Mouse (Mus musculus): ENCODE results near the gene Dnah7a.
"Not testable (repeated sequence)": the region's sequence is repeated elsewhere in the genome, so short reads cannot be mapped to it uniquely, and the experiment has no call there.

The Dnah7a gene

GRCm38 (mm10) chr1:53384085-53384688 is 322.4 kb downstream of the Dnah7a start:
- CTCF ChIA-PET = no interaction called here

- CTCF ChIA-PET = no interaction called here
These were observed 328.9 kb downstream of the Dnah7a start for GRCm38 (mm10) chr1:53377731-53378130.

GRCm38 (mm10) chr1:53375965-53376364 is 330.6 kb downstream of the Dnah7a start:
- CTCF ChIA-PET = not testable (repeated sequence)

GRCm38 (mm10) chr1:53358988-53359387 is 347.6 kb downstream of the Dnah7a start:
- CTCF ChIA-PET = no interaction called here

- CTCF ChIA-PET = no interaction called here
These were observed 354.0 kb downstream of the Dnah7a start, which contains the start of the genes Asdurf, Gm28551 and Asnsd1 for GRCm38 (mm10) chr1:53352327-53353261. TSS of gene Asdurf (minus strand) at chr1:53352619. TSS of gene Gm28551 (minus strand) at chr1:53352667. TSS of gene Asnsd1 (minus strand) at chr1:53352752.
